Mouse (Mus musculus) layer of hippocampus, adult 9-11 months (tissue): ENCODE results near the gene Cntn5.
A peak's percentile ranks its signal among the peaks of the same experiment; 100 is the strongest.

ENCODE experiments used
- DNase-seq: peaks from one replicate; pipeline ENCODE4 v3.0.0; 2022

The Cntn5 gene

DNA sequence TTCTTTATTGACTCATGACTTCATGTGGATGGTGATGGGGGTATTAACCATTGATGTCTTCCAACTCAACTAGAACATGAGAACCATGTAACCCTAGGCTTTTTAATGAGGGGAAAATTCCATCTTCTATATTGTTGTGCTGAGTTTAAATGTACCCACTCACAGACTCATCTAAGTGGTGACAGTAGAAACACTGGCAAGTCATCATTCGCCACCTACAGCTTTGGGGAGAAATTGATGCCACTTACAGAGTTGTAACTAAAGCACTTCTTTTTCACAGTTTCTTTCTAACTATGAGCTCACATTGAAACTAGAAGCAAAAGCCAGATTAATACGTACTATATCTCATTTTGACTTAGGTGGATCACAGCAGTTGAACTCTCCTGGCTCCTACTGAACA, 514.7 kb downstream of the Cntn5 start:
- no peak for DNase-seq

DNA sequence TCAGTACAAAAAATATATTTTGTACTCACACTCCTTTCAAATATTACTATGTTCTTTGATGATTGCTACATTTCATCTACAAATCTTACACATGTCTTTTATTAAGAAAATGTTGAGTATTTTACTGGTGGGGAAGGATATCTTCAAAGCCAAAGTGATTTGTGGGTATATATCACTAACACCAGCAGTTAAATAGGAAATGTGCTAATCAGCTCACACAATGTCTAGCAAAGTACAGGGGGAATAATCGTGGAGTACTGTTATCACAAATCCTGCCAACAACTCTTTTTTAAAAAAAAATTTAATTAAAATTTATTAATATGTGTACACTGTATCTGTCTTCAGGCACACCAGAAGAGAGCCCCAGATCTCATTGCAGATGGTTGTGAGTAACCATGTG, 520.1 kb downstream of the Cntn5 start:
- DNase-seq = no peak

DNA sequence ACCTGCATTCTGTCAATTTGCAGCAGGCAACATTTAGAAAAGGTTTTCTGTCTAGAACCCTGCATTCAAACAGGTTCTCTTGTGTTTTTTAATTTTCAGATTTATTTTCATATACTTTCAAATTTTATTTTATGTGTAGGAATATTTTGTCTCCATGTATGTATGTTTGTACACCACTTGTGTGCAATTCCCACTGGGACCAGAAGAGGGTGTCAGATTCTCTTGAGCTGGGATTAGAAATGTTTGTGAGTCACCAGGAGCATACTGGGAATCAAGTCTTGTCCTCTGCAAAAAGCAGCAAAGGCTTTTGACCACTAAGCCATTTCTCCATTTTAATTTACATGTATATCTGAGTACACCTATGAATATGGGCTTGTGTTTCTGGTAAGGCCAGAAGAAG, 521.4 kb downstream of the Cntn5 start:
- no peak for DNase-seq

- no peak for DNase-seq
These were observed 522.9 kb downstream of the Cntn5 start for GRCm38 (mm10) chr9:10381701-10382100.

DNA sequence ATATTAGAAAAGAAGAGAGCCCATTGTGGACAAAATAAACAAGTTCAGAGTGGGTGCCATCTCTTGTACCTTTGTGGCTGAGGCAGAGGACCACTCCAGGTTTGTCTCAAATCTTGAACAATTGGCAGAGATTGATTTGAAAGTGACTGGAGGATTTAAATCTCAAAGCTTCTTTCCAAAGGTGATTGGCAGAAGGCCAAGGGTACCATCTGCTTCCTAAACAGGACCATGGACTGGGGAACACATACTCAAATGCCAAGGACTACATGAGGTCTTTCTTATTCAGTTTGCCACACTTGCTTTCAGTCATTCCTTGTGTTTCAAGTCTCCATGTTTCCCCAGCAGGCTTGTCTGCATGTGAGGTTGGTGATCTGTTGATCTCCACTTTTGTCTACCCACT, 528.3 kb downstream of the Cntn5 start:
- no peak for DNase-seq

DNA sequence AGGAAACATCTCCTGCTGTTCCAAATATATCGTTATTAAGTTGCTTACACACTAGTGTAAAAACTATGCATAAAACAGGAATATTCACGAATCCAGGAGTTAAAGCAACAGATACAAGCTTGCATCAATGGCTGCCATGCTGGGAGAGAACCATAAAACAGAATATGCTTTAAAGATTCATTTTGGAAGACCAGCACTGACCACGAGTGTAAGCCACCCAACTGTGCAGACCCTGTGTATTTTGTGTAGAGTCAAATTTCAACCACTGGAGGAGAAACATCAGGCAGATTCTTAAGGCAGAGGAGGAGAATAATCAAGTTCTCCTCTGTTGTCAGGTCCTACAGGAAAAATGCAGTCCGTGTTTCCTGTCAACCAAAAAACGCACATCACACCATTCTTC, 535.6 kb downstream of the Cntn5 start:
- DNase-seq = no peak

GRCm38 (mm10) chr9:10368410-10368809, 536.2 kb downstream of the Cntn5 start:
- no peak for DNase-seq

- DNase-seq = no peak
These were observed 538.2 kb downstream of the Cntn5 start for GRCm38 (mm10) chr9:10366246-10366955.

DNA sequence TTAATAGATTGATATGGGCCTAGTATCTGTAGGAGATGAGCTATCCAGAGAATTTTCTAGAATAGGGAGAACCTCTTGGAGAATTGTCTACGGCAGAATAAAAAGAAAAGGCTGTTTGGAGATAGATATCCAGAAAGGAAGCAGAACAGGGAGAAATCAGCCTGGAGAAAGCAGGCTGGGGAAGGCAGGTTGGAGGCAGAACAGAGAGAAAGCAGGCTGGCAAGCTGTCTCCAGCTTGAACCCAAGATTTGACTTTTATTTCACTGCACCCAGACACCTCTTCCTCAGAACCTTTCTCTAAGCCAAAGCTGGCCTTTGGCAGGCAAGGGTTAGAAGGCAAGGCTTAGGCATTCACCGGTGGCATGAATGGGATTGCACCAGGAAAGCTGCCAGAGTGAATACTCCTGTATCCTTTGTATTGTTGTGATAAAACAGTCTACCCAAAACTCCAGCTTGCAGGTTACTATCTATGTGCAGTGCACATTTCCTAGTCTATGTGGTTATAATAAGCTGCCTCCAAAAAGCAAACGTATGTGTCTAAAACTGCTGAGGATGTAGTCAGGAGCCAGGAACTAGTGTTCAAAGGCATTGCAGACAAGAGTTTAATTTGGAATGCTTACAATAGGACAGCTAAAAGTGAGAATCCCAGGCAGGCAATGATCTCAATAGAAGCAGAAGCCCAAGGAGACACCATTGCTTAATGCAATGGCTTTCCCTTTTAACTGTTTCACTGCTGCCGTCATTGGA, 553.5 kb downstream of the Cntn5 start:
- DNase-seq = no peak

- DNase-seq = no peak
These were observed 555.8 kb downstream of the Cntn5 start for GRCm38 (mm10) chr9:10348741-10349140.

DNA sequence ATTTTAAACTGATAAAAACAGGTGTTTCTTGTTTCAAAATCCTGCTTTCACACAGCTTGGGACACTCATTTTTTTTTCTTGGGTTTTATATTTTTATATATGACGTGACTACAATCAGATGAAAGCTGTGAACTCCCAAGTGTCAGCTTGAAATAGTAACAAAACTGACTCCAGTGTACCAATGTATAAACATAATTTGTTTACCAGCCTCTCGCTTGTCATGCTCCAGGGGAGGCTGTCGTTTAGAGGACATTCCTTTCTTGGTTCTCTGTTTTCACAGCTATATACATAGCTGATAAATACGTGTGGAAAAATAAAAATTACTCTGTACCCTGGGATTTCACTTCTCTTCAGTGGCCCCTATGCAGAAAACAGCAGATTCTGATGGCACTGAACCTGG, 556.4 kb downstream of the Cntn5 start:
- DNase-seq = no peak

DNA sequence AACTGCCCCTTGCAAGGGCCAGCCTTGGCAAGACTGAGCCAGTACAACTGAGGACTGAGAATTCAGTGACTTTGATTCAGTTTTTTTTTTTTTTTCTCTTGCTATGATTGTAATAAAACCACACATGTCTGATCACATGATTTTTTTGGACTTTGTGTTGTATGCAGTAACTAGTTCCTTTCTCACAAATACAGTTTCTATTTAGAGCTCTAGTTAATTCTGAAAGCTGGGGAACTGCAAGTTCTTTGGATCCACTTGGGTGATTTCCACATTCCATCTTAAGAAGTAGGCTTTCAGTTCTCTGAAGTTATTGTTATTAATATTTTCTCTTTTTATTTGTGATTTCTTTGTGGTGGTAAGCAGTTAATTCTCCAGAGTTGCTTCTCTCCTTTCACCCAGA, 563.8 kb downstream of the Cntn5 start:
- DNase-seq = no peak

DNA sequence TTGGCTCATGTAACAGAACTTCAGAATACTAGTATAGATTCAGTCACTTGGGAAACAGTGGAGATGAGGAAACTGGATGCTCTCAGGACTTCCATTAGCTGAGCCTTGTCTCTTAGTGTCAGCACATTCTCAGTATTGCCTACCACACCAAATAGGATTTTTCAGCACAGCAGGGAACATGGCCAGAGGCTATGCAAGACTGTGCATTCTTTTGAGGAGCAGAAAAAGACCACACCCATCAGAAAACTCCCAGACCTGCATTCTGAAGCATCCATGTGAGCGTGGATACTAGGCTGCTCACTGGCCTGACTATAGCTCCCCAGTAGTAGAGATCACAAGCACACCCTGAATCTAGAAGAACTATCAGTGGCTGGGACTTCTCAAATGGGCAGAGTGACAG, 564.9 kb downstream of the Cntn5 start:
- DNase-seq = no peak

GRCm38 (mm10) chr9:10324697-10325368, 579.7 kb downstream of the Cntn5 start:
- DNase-seq = no peak

- peak; percentile 65 for DNase-seq
These were observed 635.2 kb downstream of the Cntn5 start for GRCm38 (mm10) chr9:10269342-10269741.

DNA sequence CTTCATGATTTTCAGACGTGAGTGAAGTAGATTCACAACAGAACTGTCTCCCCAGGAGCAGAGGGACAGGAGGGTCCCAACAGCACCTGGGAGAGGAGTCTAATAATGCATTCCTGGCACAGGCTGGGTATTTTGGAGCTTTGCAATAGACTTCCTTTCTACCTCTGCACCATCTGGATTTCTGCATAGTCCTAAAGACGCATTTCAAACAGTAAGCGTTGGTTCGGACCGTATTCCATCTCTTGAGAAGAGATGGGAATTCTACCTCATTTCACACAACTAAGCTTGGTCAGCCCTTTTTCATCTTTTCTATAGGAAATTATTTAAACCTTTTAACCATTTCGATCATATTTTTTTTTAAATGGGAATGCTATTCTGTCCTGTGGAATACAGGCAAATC, 635.7 kb downstream of the Cntn5 start:
- DNase-seq = no peak

DNA sequence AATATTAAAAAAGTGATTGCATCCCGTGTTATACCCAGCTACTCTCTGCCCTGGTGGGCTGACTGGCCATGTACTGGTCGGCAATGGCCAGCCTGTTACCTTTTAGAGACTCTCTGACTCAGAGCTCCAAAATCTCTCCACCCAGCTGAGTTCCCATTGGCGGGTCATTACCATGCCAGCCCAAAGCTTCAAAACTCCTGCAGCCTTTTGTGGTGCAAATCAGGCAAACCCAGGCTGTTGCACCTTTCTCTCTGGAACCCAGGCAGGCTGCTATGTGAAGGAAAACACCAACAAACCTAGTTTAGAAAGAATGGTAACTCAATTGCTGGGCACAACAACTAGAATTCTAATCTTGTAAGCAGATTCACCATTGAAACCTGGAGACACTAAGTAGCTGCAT, 639.0 kb downstream of the Cntn5 start:
- DNase-seq = no peak

GRCm38 (mm10) chr9:10233364-10233763, 671.2 kb downstream of the Cntn5 start:
- no peak for DNase-seq

GRCm38 (mm10) chr9:10232066-10232465, 672.5 kb downstream of the Cntn5 start:
- no peak for DNase-seq

- DNase-seq = no peak
These were observed 673.6 kb downstream of the Cntn5 start for GRCm38 (mm10) chr9:10230973-10231372.

DNA sequence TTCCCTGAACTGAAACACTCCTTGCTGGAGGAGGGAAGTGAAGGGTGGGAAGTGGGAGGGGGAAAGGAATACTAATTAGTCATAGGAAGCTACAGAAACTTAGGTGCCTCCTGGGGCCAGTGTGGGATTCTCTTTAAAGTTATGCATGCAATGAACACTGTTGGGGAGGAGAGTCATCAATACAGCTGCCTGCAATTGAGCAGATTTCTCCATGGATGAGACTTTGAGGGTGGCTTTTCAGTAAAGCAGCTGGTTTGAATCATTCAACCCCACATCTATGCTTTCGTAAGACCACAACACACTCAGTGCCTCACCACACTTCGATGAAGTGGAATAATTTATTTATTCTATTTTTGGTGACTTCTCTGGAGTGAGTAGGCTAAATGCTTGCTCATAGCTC, 674.9 kb downstream of the Cntn5 start:
- DNase-seq = peak; percentile 6

DNA sequence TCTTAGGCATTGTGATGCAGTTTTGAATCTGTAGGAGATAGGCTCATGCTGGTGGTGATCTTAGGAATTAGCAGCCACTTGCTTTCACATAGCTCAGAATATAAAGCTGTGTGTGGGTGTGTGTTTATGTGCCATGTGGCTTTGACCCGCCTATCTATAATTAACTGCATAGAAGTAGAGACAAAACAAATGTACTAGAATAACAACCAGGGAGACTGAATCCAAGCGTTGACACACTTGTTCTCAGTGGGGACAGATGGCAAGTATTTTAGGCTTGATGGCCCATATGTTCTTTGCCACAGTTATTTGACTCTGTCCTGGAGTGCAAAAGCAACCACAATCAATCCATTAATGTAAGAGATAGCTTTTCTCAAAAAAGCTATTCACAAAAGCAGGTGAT, 678.6 kb downstream of the Cntn5 start:
- peak; percentile 80 for DNase-seq

DNA sequence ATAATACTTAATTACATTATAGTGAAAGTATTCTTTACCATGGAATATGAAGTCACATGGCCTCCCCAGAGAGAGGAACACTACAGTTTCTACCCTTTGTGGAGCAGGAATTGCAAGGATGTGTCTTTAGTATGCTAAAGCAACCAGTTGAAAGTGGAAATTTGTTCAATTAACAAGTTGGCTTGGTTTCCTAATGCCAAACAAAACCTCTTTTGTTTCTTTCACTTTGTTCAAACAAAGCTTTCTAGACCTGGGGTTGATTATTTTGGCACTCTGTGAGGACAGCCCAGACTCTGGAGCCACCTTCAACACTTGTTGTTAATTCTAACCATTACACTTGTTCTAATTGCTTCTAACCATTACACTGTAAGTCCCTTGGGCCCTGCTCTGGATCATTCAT, 718.5 kb downstream of the Cntn5 start:
- DNase-seq = no peak

- no peak for DNase-seq
These were observed 734.0 kb downstream of the Cntn5 start for GRCm38 (mm10) chr9:10170526-10170925.
